Mouse (Mus musculus): Measurements from ENCODE around the gene 4931400O07Rik. TPM values are rescaled to one million over a fixed set of nuclear protein-coding genes. Genes with fewer than 3 reads are reported as not detected.

4931400O07Rik gene
- polyA plus RNA-seq (2017; shearing (Covaris generic)), result not detected

GRCm38 (mm10) chrX:62467691-62468090 is at the start of gene 4931400O07Rik:
TSS of gene 4931400O07Rik (plus strand) at chrX:62467991.

Other genes with a start within 250 kb of the 4931400O07Rik start
- gene 4933402E13Rik, start 184.5 kb upstream of the 4931400O07Rik start, polyA plus RNA-seq (2017; shearing (Covaris generic)), result not detected

Measured in activated CD4-positive, CD25-positive, alpha-beta regulatory T cell (primary cell).